Mouse (Mus musculus) CD4-positive helper T cell, adult 2 months (primary cell): ENCODE results near the gene Utp14b.

Experiments used
- DNase-seq: peaks from one replicate; pipeline ENCODE4 v3.0.0-alpha.2; 2012; ENCODE audit warnings: low read depth, missing footprints, low spot score

The Utp14b gene

GRCm38 (mm10) chr1:78657671-78658440 lies at the start of gene Utp14b, which contains the start of gene Acsl3:
Gene Utp14b, plus strand, starts transcription at chr1:78658038.
Gene Acsl3, plus strand, starts transcription at chr1:78657825.
- DNase-seq = peak; percentile 91

GRCm38 (mm10) chr1:78609134-78609907 lies 48.5 kb upstream of the Utp14b start:
- DNase-seq = no peak

DNA sequence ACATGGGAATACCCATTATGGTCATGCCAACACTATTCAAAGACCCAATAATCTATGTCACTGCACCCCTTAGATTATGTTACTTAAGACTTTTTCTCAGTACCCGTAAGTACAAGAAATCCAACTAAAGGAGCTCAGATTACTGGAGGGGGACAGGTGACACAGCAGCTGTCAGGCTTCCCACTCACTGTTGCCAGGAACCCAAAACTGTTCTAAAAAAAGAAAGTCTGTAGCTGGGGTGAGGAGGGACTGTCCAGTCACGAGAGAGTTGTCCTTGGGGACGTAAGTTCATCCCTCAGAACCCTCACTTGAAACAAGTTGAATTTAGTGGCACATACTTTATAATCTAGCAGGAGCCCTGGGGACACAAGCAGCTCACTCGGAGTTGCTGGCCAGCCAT lies 46.8 kb upstream of the Utp14b start:
- DNase-seq = no peak

DNA sequence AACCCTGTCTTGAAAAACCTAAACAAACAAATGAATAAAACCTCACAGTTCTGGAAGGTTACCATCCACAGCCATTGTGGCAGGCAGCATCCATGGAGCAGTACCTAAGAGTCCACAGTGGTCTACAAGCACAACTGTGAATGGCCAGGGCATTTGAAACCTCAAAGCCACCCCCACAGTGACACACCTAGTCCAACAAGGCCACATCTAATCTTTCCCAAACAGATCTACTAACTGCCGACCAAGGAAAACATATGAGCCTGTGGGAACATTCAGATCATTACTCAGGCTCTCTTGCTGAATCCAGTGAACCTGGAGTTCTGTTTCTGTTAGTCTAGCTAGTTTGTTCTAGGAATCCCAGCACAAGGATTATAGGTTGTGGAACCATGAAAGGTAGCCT lies 44.9 kb upstream of the Utp14b start:
- DNase-seq = no peak

- DNase-seq = no peak
These were observed 33.5 kb upstream of the Utp14b start for GRCm38 (mm10) chr1:78624352-78624751.

DNA sequence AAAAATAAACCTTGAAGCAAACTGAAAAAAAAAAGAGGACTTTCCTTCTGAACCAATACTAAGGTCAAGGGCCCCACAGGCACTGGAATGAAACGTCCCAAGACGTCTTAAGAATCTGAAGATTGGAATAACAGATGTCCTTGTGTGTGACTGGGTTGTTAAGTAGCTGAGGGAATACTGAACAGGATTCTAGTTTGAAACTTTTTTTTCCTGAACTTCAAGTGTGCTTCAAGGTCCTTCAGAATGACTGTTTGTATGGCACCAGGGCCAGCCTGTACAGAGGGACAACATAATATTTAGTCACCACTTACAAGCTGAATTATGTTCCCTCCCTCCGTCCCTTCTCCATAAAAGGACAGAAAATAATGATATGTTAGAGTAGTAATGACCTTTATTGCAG lies 23.4 kb upstream of the Utp14b start:
- no peak for DNase-seq

DNA sequence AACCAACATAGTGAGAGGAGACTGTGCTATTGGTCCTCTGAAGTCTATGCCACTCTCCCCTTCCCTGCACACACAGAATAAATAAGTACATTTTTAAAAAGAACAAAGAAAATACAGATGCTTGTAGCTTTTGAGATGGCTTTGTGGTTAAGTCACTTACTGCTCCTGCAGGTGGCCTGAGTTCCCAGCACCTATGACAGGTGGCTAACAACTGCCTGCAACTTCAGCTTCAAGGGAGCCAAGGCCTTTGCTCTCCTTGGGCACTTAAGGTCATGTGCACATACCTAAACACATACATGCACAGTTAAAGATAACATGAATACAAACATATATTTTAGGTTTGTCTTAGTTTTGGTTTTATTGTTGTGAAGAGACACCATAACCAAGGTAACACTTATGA lies 17.0 kb upstream of the Utp14b start:
- DNase-seq = no peak

- no peak for DNase-seq
These were observed 16.0 kb upstream of the Utp14b start for GRCm38 (mm10) chr1:78641791-78642190.

- no peak for DNase-seq
These were observed 15.6 kb upstream of the Utp14b start for GRCm38 (mm10) chr1:78642197-78642596.

GRCm38 (mm10) chr1:78647317-78647885 lies 10.4 kb upstream of the Utp14b start:
- no peak for DNase-seq

- DNase-seq = no peak
These were observed 8.4 kb upstream of the Utp14b start for GRCm38 (mm10) chr1:78649269-78650061.

- DNase-seq = no peak
These were observed 1.4 kb upstream of the Utp14b start for GRCm38 (mm10) chr1:78656472-78656871.

- no peak for DNase-seq
These were observed 713 bp upstream of the Utp14b start for GRCm38 (mm10) chr1:78657021-78657629.

DNA sequence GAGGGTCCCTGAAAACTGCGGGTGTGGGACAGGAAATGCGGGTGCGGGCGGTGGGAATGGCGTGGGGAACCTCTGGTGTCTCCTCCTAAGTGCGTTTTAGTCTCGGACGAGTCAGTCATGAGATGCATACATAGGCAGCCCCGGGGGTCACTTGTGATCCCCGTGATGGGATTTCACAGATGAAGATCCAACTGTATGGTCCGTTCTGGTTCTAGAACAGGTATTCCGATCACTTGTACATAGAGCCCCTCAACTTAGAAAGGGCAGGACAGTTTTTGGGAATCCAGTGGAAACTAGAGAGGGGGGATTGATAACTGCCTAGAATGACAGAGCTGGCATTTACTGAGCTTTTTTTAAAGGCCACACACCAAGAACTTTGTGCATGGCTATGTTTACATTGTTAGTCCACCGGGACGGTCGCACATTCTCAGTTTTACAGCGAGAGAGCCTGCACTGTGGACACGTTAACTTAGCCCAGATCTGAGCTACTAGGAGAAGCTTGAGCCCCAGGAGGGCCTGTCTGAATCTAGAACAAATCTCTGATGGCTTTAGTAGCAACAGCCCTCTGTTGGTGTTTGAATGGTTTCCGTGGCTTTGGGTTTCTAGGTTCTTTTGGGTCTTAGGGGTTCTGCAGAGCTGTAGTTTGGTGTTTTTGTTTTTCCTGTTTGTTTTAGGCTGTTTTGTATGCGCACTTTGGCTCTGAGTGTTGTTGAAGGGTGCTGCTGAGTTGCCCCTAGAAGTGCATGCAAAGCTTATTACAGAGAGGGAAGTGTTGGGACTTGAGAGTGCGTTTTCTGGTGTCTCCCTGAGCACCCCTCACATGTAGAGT lies 817 bp downstream of the Utp14b start:
- peak; percentile 13 for DNase-seq

GRCm38 (mm10) chr1:78659270-78659823 lies 1.5 kb downstream of the Utp14b start:
- DNase-seq = no peak

GRCm38 (mm10) chr1:78664326-78664725 lies 6.5 kb downstream of the Utp14b start:
- DNase-seq = no peak

- no peak for DNase-seq
These were observed 8.2 kb downstream of the Utp14b start for GRCm38 (mm10) chr1:78665954-78666499.

- no peak for DNase-seq
These were observed 8.7 kb downstream of the Utp14b start for GRCm38 (mm10) chr1:78666585-78666984.

GRCm38 (mm10) chr1:78682291-78682690 lies 24.5 kb downstream of the Utp14b start:
- DNase-seq = peak; percentile 9

DNA sequence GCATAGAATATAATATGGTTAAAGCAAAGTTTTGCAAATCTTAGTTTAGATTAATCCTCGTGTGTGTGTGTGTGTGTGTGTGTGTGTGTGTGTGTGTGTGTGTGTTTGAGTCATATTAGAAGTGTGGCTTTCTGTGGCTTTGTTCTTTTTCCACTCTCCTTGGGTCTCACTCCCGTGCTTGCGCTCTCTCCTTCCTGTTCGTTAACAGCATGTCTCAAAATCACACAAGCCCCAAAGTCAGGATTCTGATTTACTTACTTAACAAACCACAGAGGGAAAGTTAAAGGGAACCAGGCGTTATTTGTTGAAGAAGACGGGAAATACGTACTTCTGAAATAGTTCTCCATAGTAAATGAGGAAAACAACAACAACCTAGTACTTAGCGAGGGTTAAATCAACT lies 26.3 kb downstream of the Utp14b start:
- peak; percentile 45 for DNase-seq
